Mouse (Mus musculus): ENCODE measurements around the gene Zfp1.

The Zfp1 gene

DNA sequence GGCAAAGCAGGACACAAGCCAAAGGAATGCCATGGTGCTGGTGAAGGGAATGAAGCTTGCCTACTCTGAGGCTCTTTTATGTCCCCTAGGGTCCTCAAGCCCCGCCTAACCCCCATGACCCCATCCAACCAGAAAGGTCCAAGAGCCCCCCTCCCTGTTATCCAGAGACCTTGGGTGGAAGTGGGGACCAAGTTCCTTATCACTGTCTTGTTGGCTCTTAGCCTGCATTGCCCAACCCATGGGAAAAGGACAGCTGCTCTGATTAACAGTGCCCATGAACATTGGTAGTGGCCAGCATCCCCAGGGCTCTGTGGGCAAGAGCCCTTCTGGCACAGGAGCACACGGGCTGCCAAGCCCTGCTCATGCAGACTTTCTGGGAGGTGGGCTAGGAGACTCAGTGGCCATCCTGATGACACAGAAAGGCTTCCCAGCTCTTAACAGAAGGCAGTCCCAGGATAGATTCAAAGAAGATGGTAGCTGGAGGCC lies 47.8 kb downstream of the Zfp1 start, which contains the start of gene Ctrb1:
Ctrb1 (minus strand) TSS at position 51 of the 486 bp plus-strand sequence.
- Histone ChIP-seq H3K4me1 (replicated peaks; ENCODE audit: low read depth, low read length) (peaks cover 21% of the 10 kb centered on the region), H3K27me3 (ENCODE audit: insufficient read depth, low read length) (no peaks in the 10 kb centered on the region), H3K4me3 (replicated peaks; ENCODE audit: low read length) (no peak within 1 kb of the TSS), H3K9me3 (ENCODE audit: low read length) (peaks cover 9% of the 10 kb centered on the region), H3K36me3 (ENCODE audit: insufficient read depth, low read length) (no peaks in the 10 kb centered on the region)
- TF ChIP-seq NANOG (IDR thresholded peaks at IDR 0.05; ENCODE audit: borderline replicate concordance, low read length), result no peak
- no peak for TF ChIP-seq POU5F1 (IDR thresholded peaks at IDR 0.05; ENCODE audit: borderline replicate concordance, low read length)
- no peak for TF ChIP-seq CTCF (conservative IDR thresholded peaks at IDR 0.05; ENCODE audit: low read length)

DNA sequence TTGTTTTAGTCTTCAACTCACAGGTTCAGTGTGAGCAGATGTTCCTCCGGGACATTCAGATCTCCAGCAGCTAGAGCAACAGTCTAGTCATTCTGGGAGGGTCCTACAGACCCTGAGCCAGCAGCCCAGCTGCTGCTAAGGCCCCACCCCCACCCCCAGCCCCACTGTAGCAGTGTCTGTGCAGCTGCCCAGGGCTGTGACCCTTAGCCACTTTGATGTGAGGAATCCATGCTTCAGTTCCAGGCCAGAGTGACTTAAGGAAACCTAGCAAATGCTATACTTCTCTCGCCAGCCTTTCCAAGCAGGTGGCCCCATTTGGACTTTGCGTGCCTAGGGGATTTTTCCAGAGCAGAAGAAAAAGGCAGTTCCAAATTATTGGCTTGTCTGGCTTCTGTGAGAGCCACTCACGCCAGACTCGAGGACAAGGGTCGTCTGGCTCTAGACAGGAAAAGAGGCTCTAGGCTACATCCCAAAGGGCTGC lies 50.1 kb downstream of the Zfp1 start:
- TF ChIP-seq NANOG (IDR thresholded peaks at IDR 0.05; ENCODE audit: borderline replicate concordance, low read length) (no peak), CTCF (conservative IDR thresholded peaks at IDR 0.05; ENCODE audit: low read length) (no peak), POU5F1 (IDR thresholded peaks at IDR 0.05; ENCODE audit: borderline replicate concordance, low read length) (no peak)
- Histone ChIP-seq H3K9me3 (ENCODE audit: low read length) (no peaks in the 10 kb centered on the region), H3K4me1 (replicated peaks; ENCODE audit: low read depth, low read length) (peaks cover 20% of the 10 kb centered on the region), H3K4me3 (replicated peaks; ENCODE audit: low read length) (no peak overlapping the region), H3K27me3 (ENCODE audit: insufficient read depth, low read length) (0 out of 2 replicates have a peak, but pooled peaks cover 3% of the 10 kb centered on the region), H3K36me3 (ENCODE audit: insufficient read depth, low read length) (no peaks in the 10 kb centered on the region)

DNA sequence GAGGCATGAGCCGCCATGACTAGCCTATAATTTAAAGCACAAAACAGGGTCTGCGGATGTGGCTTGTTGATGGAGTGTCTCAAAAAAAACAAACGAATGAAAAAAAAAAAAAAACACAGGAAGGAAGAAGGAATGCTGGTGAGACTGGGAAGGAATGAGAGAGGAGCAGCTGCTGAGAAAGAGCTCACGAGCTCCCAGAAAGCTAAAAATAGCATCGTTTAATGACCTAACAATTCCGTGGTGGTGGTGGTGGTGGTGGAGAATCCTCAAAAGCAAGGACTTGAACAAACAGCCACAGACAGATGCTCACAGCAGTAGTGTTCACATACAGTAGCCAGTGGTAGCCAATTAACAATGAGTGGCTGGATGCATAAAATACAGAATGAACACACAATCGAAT lies 52.2 kb downstream of the Zfp1 start:
- Histone ChIP-seq H3K4me3 (replicated peaks; ENCODE audit: low read length) (no peak overlapping the region), H3K27me3 (ENCODE audit: insufficient read depth, low read length) (0 out of 2 replicates have a peak, but pooled peaks cover 3% of the 10 kb centered on the region), H3K4me1 (replicated peaks; ENCODE audit: low read depth, low read length) (peaks cover 32% of the 10 kb centered on the region), H3K36me3 (ENCODE audit: insufficient read depth, low read length) (no peaks in the 10 kb centered on the region), H3K9me3 (ENCODE audit: low read length) (no peaks in the 10 kb centered on the region)
- no peak for TF ChIP-seq CTCF (conservative IDR thresholded peaks at IDR 0.05; ENCODE audit: low read length)
- no peak for TF ChIP-seq NANOG (IDR thresholded peaks at IDR 0.05; ENCODE audit: borderline replicate concordance, low read length)
- no peak for TF ChIP-seq POU5F1 (IDR thresholded peaks at IDR 0.05; ENCODE audit: borderline replicate concordance, low read length)

DNA sequence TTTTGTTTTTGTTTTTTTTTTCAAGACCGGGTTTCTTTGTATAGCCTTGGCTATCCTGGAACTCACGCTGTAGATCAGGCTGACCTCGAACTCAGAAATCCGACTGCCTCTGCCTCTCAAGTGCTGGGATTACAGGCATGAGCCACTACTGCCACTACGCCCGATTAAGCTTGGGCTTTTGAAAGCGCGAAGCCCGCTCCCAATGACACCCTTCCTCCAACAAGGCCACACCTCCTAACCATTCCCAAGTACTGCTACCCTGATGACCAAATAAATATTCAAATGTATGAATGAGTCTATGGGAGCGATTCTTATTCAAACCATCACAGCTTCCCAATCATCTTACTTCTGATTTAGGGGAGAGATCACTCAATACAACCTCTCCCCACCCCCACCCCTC lies 54.5 kb downstream of the Zfp1 start:
- H3K27me3 ChIP-seq (ENCODE audit: insufficient read depth, low read length), result 0 out of 2 replicates have a peak, but pooled peaks cover 3% of the 10 kb centered on the region
- no peaks in the 10 kb centered on the region for H3K36me3 ChIP-seq (ENCODE audit: insufficient read depth, low read length)
- no peaks in the 10 kb centered on the region for H3K9me3 ChIP-seq (ENCODE audit: low read length)
- no peak for TF ChIP-seq NANOG (IDR thresholded peaks at IDR 0.05; ENCODE audit: borderline replicate concordance, low read length)
- no peak for TF ChIP-seq POU5F1 (IDR thresholded peaks at IDR 0.05; ENCODE audit: borderline replicate concordance, low read length)
- TF ChIP-seq CTCF (conservative IDR thresholded peaks at IDR 0.05; ENCODE audit: low read length), result no peak
- H3K4me1 ChIP-seq (replicated peaks; ENCODE audit: low read depth, low read length), result peaks cover 40% of the 10 kb centered on the region
- no peak overlapping the region for H3K4me3 ChIP-seq (replicated peaks; ENCODE audit: low read length)

DNA sequence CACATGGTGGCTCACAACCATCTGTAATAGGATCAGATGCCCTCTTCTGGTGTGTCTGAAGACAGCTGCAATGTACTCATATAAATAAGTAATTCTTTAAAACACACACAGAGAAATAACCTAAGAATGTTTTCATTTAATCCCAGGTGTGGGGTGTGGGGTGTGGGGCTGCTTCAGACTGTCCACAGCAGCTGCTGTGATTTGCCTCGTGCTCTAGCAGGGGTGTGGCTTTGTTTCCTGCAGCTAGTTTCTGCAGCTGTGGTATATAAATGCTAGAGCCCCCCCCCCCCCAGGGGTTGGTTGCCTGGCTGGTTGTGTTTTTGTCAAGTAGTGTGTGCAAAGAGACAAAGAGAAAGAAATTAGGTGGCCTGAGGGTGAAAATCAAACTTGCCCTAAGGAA lies 55.8 kb downstream of the Zfp1 start:
- H3K4me1 ChIP-seq (replicated peaks; ENCODE audit: low read depth, low read length), result peaks cover 35% of the 10 kb centered on the region
- H3K4me3 ChIP-seq (replicated peaks; ENCODE audit: low read length), result no peak overlapping the region
- no peaks in the 10 kb centered on the region for H3K36me3 ChIP-seq (ENCODE audit: insufficient read depth, low read length)
- TF ChIP-seq POU5F1 (IDR thresholded peaks at IDR 0.05; ENCODE audit: borderline replicate concordance, low read length), result no peak
- peaks cover 9% of the 10 kb centered on the region; the same call in 1 of the 2 replicates for H3K27me3 ChIP-seq (ENCODE audit: insufficient read depth, low read length)
- H3K9me3 ChIP-seq (ENCODE audit: low read length), result no peaks in the 10 kb centered on the region

DNA sequence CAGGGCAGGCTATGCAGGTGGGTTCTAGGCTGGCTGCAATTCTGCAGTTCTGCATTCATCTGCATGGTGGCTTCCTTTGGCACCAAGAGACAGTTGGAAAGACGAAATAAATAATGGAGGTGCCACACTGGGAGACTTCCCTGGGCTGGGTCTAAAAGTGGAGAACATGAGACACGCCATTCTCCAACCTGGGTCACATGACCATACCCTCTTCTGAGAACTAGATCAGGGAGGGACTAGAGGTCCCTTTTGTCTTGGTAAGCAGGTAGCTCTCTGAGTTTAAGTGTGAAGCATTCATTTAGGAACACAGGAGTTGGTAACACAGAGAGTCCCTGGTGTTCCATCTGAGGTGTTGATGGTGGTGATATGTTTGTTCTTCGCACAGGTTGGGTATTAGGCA lies 57.0 kb downstream of the Zfp1 start:
- no peaks in the 10 kb centered on the region for H3K9me3 ChIP-seq (ENCODE audit: low read length)
- TF ChIP-seq CTCF (conservative IDR thresholded peaks at IDR 0.05; ENCODE audit: low read length), result no peak
- peaks cover 9% of the 10 kb centered on the region; the same call in 1 of the 2 replicates for H3K27me3 ChIP-seq (ENCODE audit: insufficient read depth, low read length)

DNA sequence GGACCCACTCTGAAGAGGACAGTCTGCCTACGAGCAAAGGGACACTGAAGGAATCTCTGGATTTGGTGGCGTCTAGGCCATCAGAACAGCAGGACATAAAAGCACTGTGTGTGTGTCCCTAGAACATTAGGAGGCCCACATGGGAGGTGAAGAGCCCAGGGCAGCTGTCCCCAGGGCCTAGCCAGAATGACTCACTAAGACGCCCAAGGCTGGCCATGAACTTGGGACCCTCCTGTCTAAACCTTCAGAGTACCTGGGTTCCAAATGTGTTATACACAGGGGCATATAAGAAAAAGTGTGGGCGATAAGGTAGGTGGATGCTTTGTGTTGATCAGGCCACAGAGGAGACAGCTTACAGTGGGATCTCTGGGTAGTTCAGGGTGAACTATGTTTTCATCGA lies 57.5 kb downstream of the Zfp1 start:
- Histone ChIP-seq H3K27me3 (ENCODE audit: insufficient read depth, low read length) (peaks cover 9% of the 10 kb centered on the region; the same call in 1 of the 2 replicates), H3K4me1 (replicated peaks; ENCODE audit: low read depth, low read length) (peaks cover 49% of the 10 kb centered on the region), H3K36me3 (ENCODE audit: insufficient read depth, low read length) (no peaks in the 10 kb centered on the region), H3K4me3 (replicated peaks; ENCODE audit: low read length) (no peak overlapping the region), H3K9me3 (ENCODE audit: low read length) (no peaks in the 10 kb centered on the region)
- TF ChIP-seq POU5F1 (IDR thresholded peaks at IDR 0.05; ENCODE audit: borderline replicate concordance, low read length) (no peak), NANOG (IDR thresholded peaks at IDR 0.05; ENCODE audit: borderline replicate concordance, low read length) (no peak)

More for the DNA sequence above, 57.0 kb downstream of the Zfp1 start:
- Histone ChIP-seq H3K36me3 (ENCODE audit: insufficient read depth, low read length) (no peaks in the 10 kb centered on the region), H3K4me3 (replicated peaks; ENCODE audit: low read length) (no peak overlapping the region), H3K4me1 (replicated peaks; ENCODE audit: low read depth, low read length) (peaks cover 46% of the 10 kb centered on the region)

DNA sequence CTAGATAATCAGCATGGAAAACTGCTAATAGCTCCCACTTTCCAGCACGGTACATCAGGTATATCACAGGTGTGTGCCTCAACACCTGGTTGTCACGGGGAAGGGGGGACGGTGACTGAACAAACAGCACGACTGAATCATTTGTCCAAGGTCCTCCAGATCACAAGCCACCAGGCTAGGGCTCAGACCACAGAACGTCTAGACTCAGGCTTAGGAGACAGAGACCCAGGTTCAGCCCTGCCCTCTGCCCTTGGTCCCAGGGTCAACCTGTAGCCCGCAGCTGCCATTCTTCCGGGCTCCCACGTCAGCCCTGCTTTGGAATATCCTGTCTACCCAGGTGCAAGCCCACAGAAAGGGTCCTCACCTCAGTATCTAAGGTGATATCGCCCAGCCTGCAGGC lies 58.2 kb downstream of the Zfp1 start:
- peaks cover 53% of the 10 kb centered on the region for H3K4me1 ChIP-seq (replicated peaks; ENCODE audit: low read depth, low read length)
- no peaks in the 10 kb centered on the region for H3K36me3 ChIP-seq (ENCODE audit: insufficient read depth, low read length)
- no peak for TF ChIP-seq CTCF (conservative IDR thresholded peaks at IDR 0.05; ENCODE audit: low read length)
- TF ChIP-seq NANOG (IDR thresholded peaks at IDR 0.05; ENCODE audit: borderline replicate concordance, low read length), result no peak
- no peak for TF ChIP-seq POU5F1 (IDR thresholded peaks at IDR 0.05; ENCODE audit: borderline replicate concordance, low read length)
- H3K27me3 ChIP-seq (ENCODE audit: insufficient read depth, low read length), result peaks cover 7% of the 10 kb centered on the region; the same call in 1 of the 2 replicates
- no peaks in the 10 kb centered on the region for H3K9me3 ChIP-seq (ENCODE audit: low read length)
- no peak overlapping the region for H3K4me3 ChIP-seq (replicated peaks; ENCODE audit: low read length)

DNA sequence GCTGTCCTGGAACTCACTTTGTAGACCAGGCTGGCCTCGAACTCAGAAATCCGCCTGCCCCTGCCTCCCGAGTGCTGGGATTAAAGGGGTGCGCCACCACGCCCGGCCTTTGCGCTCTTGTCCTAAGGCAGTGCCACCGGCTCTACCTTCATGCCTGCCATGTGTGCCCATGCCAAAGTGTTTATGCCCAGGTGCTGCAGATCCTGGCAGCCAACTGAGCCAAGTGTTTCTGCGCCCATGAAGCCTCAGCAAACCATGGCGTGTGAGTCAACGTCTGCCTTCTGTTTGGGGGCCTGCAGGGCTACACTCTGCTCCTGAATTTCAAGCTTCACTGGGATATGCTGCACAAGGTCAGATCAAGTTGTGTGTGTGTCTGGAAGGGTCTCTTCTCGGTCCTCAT lies 61.4 kb downstream of the Zfp1 start:
- Histone ChIP-seq H3K4me3 (replicated peaks; ENCODE audit: low read length) (no peak overlapping the region), H3K36me3 (ENCODE audit: insufficient read depth, low read length) (peaks cover 15% of the 10 kb centered on the region), H3K4me1 (replicated peaks; ENCODE audit: low read depth, low read length) (peaks cover 52% of the 10 kb centered on the region), H3K9me3 (ENCODE audit: low read length) (no peaks in the 10 kb centered on the region), H3K27me3 (ENCODE audit: insufficient read depth, low read length) (peaks cover 6% of the 10 kb centered on the region; the same call in 1 of the 2 replicates)
- TF ChIP-seq NANOG (IDR thresholded peaks at IDR 0.05; ENCODE audit: borderline replicate concordance, low read length), result no peak
- TF ChIP-seq CTCF (conservative IDR thresholded peaks at IDR 0.05; ENCODE audit: low read length), result no peak
- no peak for TF ChIP-seq POU5F1 (IDR thresholded peaks at IDR 0.05; ENCODE audit: borderline replicate concordance, low read length)

Measured in E14TG2a.4 (cell line).